Mouse (Mus musculus) forebrain, embryonic 11.5 days (tissue): ENCODE measurements around the gene Ggcx. TPM values are rescaled to one million over a fixed set of nuclear protein-coding genes. Genes with fewer than 3 reads are reported as not detected.

ENCODE experiments used
- ATAC-seq: fragments of 200-750 bp; cut with Nextera tagmentation; replicated peaks from 2 replicates; pipeline ENCODE4 v1.8.0; 2017; ENCODE audit warnings: moderate TSS enrichment; ENCODE audit not compliant: low FRiP score
- DNase-seq: peaks from one replicate; pipeline ENCODE4 v3.0.0-alpha.2; 2017; ENCODE audit warnings: low spot score
- H3K27ac ChIP-seq: fragments of 300-500 bp; sonication (generic); 2 replicates; pipeline ENCODE4 v1.5.1; 2014; ENCODE audit warnings: low read depth, low read length
- H3K27me3 ChIP-seq: fragments of 300-500 bp; sonication (generic); 2 replicates; pipeline ENCODE4 v1.6.1; 2014; ENCODE audit warnings: mild to moderate bottlenecking, low read length, mixed read lengths; ENCODE audit not compliant: control insufficient read depth, insufficient read depth
- H3K36me3 ChIP-seq: fragments of 300-500 bp; sonication (generic); 2 replicates; pipeline ENCODE4 v1.6.1; 2014; ENCODE audit warnings: mild to moderate bottlenecking, low read length, moderate library complexity, mixed read lengths; ENCODE audit not compliant: control insufficient read depth, insufficient read depth
- H3K4me1 ChIP-seq: fragments of 300-500 bp; sonication (generic); replicated peaks from 2 replicates; pipeline ENCODE4 v1.6.1; 2014; ENCODE audit warnings: low read length, mixed read lengths; ENCODE audit not compliant: control insufficient read depth, insufficient read depth
- H3K4me2 ChIP-seq: fragments of 300-500 bp; sonication (generic); 2 replicates; pipeline ENCODE4 v1.6.1; 2014; ENCODE audit warnings: low read depth, mild to moderate bottlenecking, low read length, moderate library complexity, mixed read lengths; ENCODE audit not compliant: severe bottlenecking
- H3K4me3 ChIP-seq: fragments of 300-500 bp; sonication (generic); 2 replicates; pipeline ENCODE4 v1.5.1; 2014; ENCODE audit warnings: low read depth, low read length
- H3K9ac ChIP-seq: fragments of 300-500 bp; sonication (generic); 2 replicates; pipeline ENCODE4 v1.6.1; 2014; ENCODE audit warnings: low read length
- H3K9me3 ChIP-seq: fragments of 300-500 bp; sonication (generic); 2 replicates; pipeline ENCODE4 v1.6.1; 2016; ENCODE audit warnings: low read length, mixed read lengths; ENCODE audit not compliant: control insufficient read depth
- WGBS: fragments of 180-500 bp; shearing (Covaris S2); extraction: QIAGEN DNeasy Blood & Tissue Kit; methylation state at CpG from one replicate; pipeline ENCODE4 v1.1.7; 2014; 5-methylcytosine and 5-hydroxymethylcytosine counted together
- polyA plus RNA-seq: library from polyadenylated mRNA; unstranded; fragments of >200 nt; fragmentation: Nextera tagmentation; extraction: Ambion mirVana; gene quantifications from 2 replicates; pipeline ENCODE4 v1.2.1, GENCODE M21; 2014

Gene Ggcx
- polyA plus RNA-seq, 1 experiment from 2014 or later, result 13.5 TPM

DNA sequence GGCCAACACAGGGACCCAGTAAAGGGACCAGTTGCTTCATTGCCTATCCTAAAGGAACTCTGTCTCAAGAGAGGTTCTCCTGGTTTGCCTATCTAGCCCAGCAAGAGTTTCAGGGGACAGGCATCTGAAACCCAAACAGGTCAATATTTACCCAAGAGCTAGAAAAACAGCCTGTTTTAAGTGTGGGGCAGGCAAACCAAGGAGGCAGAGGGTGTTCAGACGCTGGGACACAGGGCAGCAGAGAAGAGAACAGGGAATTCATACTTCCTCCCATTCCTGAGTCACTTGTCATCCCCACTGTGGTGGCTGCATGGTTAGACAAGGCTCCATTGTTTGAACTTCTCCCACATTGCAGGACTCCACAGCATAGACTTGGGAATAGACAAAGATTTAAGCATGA lies 42.5 kb upstream of the Ggcx start:
- WGBS, result 29% methylated on average over 1 of the region's 1 CpGs

GRCm38 (mm10) chr6:72373184-72373583 lies 40.9 kb upstream of the Ggcx start:
- Histone ChIP-seq H3K9ac (no peak overlapping the region), H3K9me3 (no peaks in the 10 kb centered on the region), H3K4me1 (no peaks in the 10 kb centered on the region), H3K27ac (no peak overlapping the region), H3K4me2 (no peak overlapping the region), H3K36me3 (no peaks in the 10 kb centered on the region), H3K27me3 (no peaks in the 10 kb centered on the region), H3K4me3 (no peak overlapping the region)
- DNase-seq, result no peak
- 92% methylated on average over 4 of the region's 4 CpGs for WGBS
- no peak for ATAC-seq

More for the DNA sequence above, 42.5 kb upstream of the Ggcx start:
- Histone ChIP-seq H3K4me3 (no peak overlapping the region), H3K9me3 (no peaks in the 10 kb centered on the region), H3K4me1 (no peaks in the 10 kb centered on the region), H3K9ac (no peak overlapping the region), H3K36me3 (no peaks in the 10 kb centered on the region), H3K27me3 (no peaks in the 10 kb centered on the region), H3K4me2 (no peak overlapping the region), H3K27ac (no peak overlapping the region)
- DNase-seq (no peak), ATAC-seq (no peak)

DNA sequence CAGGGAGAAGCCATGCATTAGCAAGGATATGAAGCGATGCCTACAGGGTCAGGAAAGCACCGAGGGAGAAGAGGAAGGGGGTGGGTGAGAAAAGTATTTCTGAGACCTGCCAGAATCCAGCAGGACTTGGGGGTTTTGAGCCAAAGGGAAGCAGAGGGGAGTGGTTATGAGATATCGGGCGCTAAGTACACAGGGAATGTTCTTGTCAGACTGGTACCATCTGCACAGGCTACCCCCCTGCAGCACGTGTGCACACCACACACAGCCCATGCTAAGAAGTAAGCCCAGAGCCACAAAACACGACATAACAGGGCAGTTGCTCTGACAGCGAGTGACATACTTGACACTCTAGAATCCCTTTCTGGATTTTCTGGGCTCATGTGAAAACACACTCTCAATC lies 39.9 kb upstream of the Ggcx start:
- WGBS, result 73% methylated on average over 7 of the region's 7 CpGs

GRCm38 (mm10) chr6:72374820-72375563 lies 39.1 kb upstream of the Ggcx start:
- H3K9me3 ChIP-seq, result no peaks in the 10 kb centered on the region
- ATAC-seq (no peak), DNase-seq (no peak)
- 0 out of 2 replicates have a peak, but pooled peaks cover under 1% of the 10 kb centered on the region for H3K4me1 ChIP-seq
- WGBS, result 83% methylated on average over 15 of the region's 15 CpGs
- no peaks in the 10 kb centered on the region for H3K36me3 ChIP-seq
- H3K27me3 ChIP-seq, result peaks cover 10% of the 10 kb centered on the region
- H3K4me2 ChIP-seq, result no peak overlapping the region
- H3K9ac ChIP-seq, result no peak overlapping the region
- H3K27ac ChIP-seq, result no peak overlapping the region
- no peak overlapping the region for H3K4me3 ChIP-seq

More for the DNA sequence above, 39.9 kb upstream of the Ggcx start:
- no peak overlapping the region for H3K9ac ChIP-seq
- no peaks in the 10 kb centered on the region for H3K4me1 ChIP-seq
- H3K9me3 ChIP-seq, result no peaks in the 10 kb centered on the region
- no peak overlapping the region for H3K27ac ChIP-seq
- DNase-seq (no peak), ATAC-seq (no peak)
- H3K27me3 ChIP-seq, result peaks cover 2% of the 10 kb centered on the region
- no peak overlapping the region for H3K4me3 ChIP-seq
- no peak overlapping the region for H3K4me2 ChIP-seq
- H3K36me3 ChIP-seq, result no peaks in the 10 kb centered on the region

GRCm38 (mm10) chr6:72378510-72379234 lies 35.4 kb upstream of the Ggcx start:
- no peaks in the 10 kb centered on the region for H3K36me3 ChIP-seq
- WGBS, result 83% methylated on average over 8 of the region's 8 CpGs
- 0 out of 2 replicates have a peak, but pooled peaks cover 4% of the 10 kb centered on the region for H3K4me1 ChIP-seq
- H3K4me3 ChIP-seq, result no peak overlapping the region
- no peaks in the 10 kb centered on the region for H3K9me3 ChIP-seq
- H3K27ac ChIP-seq, result no peak overlapping the region
- DNase-seq (no peak), ATAC-seq (no peak)
- H3K27me3 ChIP-seq, result peaks cover 16% of the 10 kb centered on the region
- H3K9ac ChIP-seq, result no peak overlapping the region
- H3K4me2 ChIP-seq, result no peak overlapping the region

DNA sequence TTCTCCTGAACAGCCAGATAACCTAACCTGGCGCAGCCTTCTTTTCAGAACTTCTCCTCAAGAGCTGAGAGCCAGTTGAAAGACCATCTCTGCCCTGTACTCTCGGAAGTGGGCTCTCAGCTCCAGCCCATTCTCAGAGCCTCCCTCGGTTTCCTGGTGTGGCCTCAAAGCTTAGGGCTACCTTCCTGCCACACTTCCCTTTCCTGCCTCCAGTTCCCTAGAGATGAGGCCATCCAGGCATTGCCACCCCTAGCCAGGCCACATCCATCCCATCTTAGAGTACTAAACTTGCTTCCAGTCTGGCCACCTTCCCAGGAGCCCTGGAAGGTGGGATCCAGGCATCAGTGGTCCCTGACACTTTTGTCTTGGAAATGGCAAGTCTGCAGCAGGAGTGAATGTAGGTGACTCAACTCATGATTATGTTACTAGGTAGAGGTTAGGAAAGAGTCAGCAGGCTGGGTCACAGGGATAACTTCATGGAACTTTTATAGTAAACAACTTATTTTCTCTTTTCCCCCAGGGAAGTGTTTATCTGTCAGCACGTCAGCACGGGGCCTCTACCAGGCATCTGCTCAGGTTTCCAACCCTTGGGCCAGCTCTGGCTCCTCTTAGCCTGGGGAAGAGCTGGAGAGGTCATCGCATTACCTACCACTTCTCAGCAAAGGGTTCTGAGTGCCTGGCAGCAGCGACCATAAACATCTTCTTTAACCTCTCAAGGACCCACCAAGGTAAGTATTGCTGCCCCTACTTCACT lies 34.6 kb upstream of the Ggcx start:
- no peaks in the 10 kb centered on the region for H3K36me3 ChIP-seq

GRCm38 (mm10) chr6:72380131-72380770 lies 33.9 kb upstream of the Ggcx start, which contains the start of gene Vamp5:
TSS of gene Vamp5 (minus strand) at chr6:72380468.
- DNase-seq, result peak; percentile 73
- peak; percentile 64 for ATAC-seq
- peak within 1 kb of the TSS; percentile 57 for H3K4me2 ChIP-seq
- H3K36me3 ChIP-seq, result no peaks in the 10 kb centered on the region
- peak within 1 kb of the TSS; percentile 51 for H3K9ac ChIP-seq
- H3K27me3 ChIP-seq, result peaks cover 16% of the 10 kb centered on the region
- no peaks in the 10 kb centered on the region for H3K9me3 ChIP-seq
- peak within 1 kb of the TSS; percentile 39 for H3K4me3 ChIP-seq
- no peak within 1 kb of the TSS for H3K27ac ChIP-seq
- WGBS, result 2% methylated on average over 45 of the region's 49 CpGs
- H3K4me1 ChIP-seq, result 0 out of 2 replicates have a peak, but pooled peaks cover 4% of the 10 kb centered on the region

More for the DNA sequence above, 34.6 kb upstream of the Ggcx start:
- peak overlapping the region; percentile 57 for H3K4me2 ChIP-seq
- H3K27ac ChIP-seq, result no peak overlapping the region
- 0 out of 2 replicates have a peak, but pooled peaks cover 4% of the 10 kb centered on the region for H3K4me1 ChIP-seq
- peak overlapping the region; percentile 51; the same call in 1 of the 2 replicates for H3K9ac ChIP-seq
- peaks cover 16% of the 10 kb centered on the region for H3K27me3 ChIP-seq
- H3K9me3 ChIP-seq, result no peaks in the 10 kb centered on the region
- DNase-seq (no peak), ATAC-seq (no peak)
- peak overlapping the region; percentile 39 for H3K4me3 ChIP-seq
- WGBS, result 41% methylated on average over 7 of the region's 7 CpGs

- Histone ChIP-seq H3K27ac (no peak overlapping the region), H3K4me3 (no peak overlapping the region), H3K9ac (no peak overlapping the region), H3K4me2 (no peak overlapping the region), H3K9me3 (no peaks in the 10 kb centered on the region), H3K36me3 (no peaks in the 10 kb centered on the region), H3K4me1 (0 out of 2 replicates have a peak, but pooled peaks cover 4% of the 10 kb centered on the region), H3K27me3 (peaks cover 16% of the 10 kb centered on the region)
- 87% methylated on average over 6 of the region's 6 CpGs for WGBS
- ATAC-seq (no peak), DNase-seq (no peak)
Observed at GRCm38 (mm10) chr6:72382494-72382893, 31.6 kb upstream of the Ggcx start.
